In genomic region chr8:69815396-69815795, GRCm38 (mm10) we compare ENCODE assay signal across 24 mouse cellular contexts. TPM values are rescaled to one million over a fixed set of nuclear protein-coding genes. Genes with fewer than 3 reads are reported as not detected.
A peak's percentile ranks its signal among the peaks of the same experiment; 100 is the strongest.
DNase-seq lines count a peak whose midpoint lies in the region; ATAC-seq and TF ChIP-seq lines count a peak whose summit lies in the region.
"Had no signal": no experiment of that assay in that cellular context is flagged by ENCODE, and none has a peak within 500 bp of the region (broad histone marks: within the 10 kb centered on the region; RNA-seq: fewer than 3 reads in every experiment).

No protein-coding gene starts in this region.

- no peaks in the 10 kb centered on the region for H3K9me3 ChIP-seq in limb, embryonic 15.5 days
- no peaks in the 10 kb centered on the region for H3K9me3 ChIP-seq in limb, embryonic 10.5 days (replicated peaks)
- H3K9me3 ChIP-seq: embryonic facial prominence, embryonic 13.5 days; forebrain, embryonic 12.5 days; heart, embryonic 10.5 days; hindbrain, embryonic 12.5 days had no signal

- no peaks in the 10 kb centered on the region for H3K36me3 ChIP-seq in kidney, adult 2 months (ENCODE audit: control insufficient read depth, insufficient read depth, low read length)
- peaks cover 69% of the 10 kb centered on the region for H3K36me3 ChIP-seq in limb, embryonic 15.5 days
- peaks cover 74% of the 10 kb centered on the region for H3K36me3 ChIP-seq in limb, embryonic 10.5 days
- peaks cover 42% of the 10 kb centered on the region for H3K36me3 ChIP-seq in small intestine, adult 2 months (ENCODE audit: control insufficient read depth, insufficient read depth, low read length)

- peaks cover 3% of the 10 kb centered on the region; the same call in 1 of the 2 replicates for H3K4me1 ChIP-seq in kidney, adult 2 months (ENCODE audit: control insufficient read depth, insufficient read depth, low read length)
- no peaks in the 10 kb centered on the region for H3K4me1 ChIP-seq in limb, embryonic 15.5 days
- peaks cover 6% of the 10 kb centered on the region; the same call in 1 of the 2 replicates for H3K4me1 ChIP-seq in limb, embryonic 10.5 days
- H3K4me1 ChIP-seq in small intestine, adult 2 months (ENCODE audit: control insufficient read depth, insufficient read depth, insufficient read length, low read length), result peaks cover 22% of the 10 kb centered on the region
- H3K4me1 ChIP-seq: embryonic facial prominence, embryonic 13.5 days; forebrain, embryonic 12.5 days; hindbrain, embryonic 12.5 days had no signal

- WGBS in kidney, adult 2 months, result 70% methylated on average over 4 of the region's 4 CpGs
- 90% methylated on average over 4 of the region's 4 CpGs for WGBS in limb, embryonic 15.5 days
- 93% methylated on average over 4 of the region's 4 CpGs for WGBS in limb, embryonic 10.5 days
- 74% methylated on average over 4 of the region's 4 CpGs for WGBS in small intestine, adult 2 months

- H3K9ac ChIP-seq in limb, embryonic 15.5 days, result no peak overlapping the region
- H3K9ac ChIP-seq: embryonic facial prominence, embryonic 13.5 days; forebrain, embryonic 12.5 days; hindbrain, embryonic 12.5 days had no signal

- TF ChIP-seq CTCF in kidney, adult 2 months (conservative IDR thresholded peaks at IDR 0.05; ENCODE audit: insufficient read depth, insufficient read length, low read depth, low read length), result no peak
- no peak for TF ChIP-seq CTCF in small intestine, adult 2 months (IDR thresholded peaks at IDR 0.05; ENCODE audit: extremely low read depth, insufficient read length, insufficient replicate concordance, low read depth, low read length)

- no peak overlapping the region for H3K27ac ChIP-seq in kidney, adult 2 months (ENCODE audit: insufficient read depth, low read depth, low read length)
- H3K27ac ChIP-seq in limb, embryonic 15.5 days, result no peak overlapping the region
- no peak overlapping the region for H3K27ac ChIP-seq in limb, embryonic 10.5 days
- peak overlapping the region; percentile 32; the same call in 1 of the 2 replicates for H3K27ac ChIP-seq in small intestine, adult 2 months (ENCODE audit: insufficient read depth, low read depth, low read length)
- H3K27ac ChIP-seq: embryonic facial prominence, embryonic 13.5 days; forebrain, embryonic 12.5 days; hindbrain, embryonic 12.5 days had no signal

- DNase-seq in adrenal gland, postnatal 25 days, result peak; percentile 40
- DNase-seq in adrenal gland, adult 8-10 months, result no peak
- DNase-seq in kidney, adult 2 months, result peak; percentile 69
- DNase-seq in kidney, postnatal 14 days, result no peak
- no peak for DNase-seq in limb, embryonic 10.5 days (ENCODE audit: low spot score)
- no peak for DNase-seq in cerebellum, adult 9-10 months
- DNase-seq: cerebellum, adult 11-12 months; cerebellum, adult 9-11 months; cerebellum, postnatal 36 days; gastrocnemius, postnatal 10 days; heart, adult 18-20 months; heart, postnatal 10 days; heart, postnatal 4 days had no signal

- H3K4me2 ChIP-seq in limb, embryonic 15.5 days, result no peak overlapping the region
- H3K4me2 ChIP-seq: embryonic facial prominence, embryonic 13.5 days; forebrain, embryonic 12.5 days; hindbrain, embryonic 12.5 days had no signal

- no peak for TF ChIP-seq POLR2A in kidney, adult 2 months (IDR thresholded peaks at IDR 0.05; ENCODE audit: low read depth, low read length)
- no peak for TF ChIP-seq POLR2A in small intestine, adult 2 months (IDR thresholded peaks at IDR 0.05; ENCODE audit: low read depth, low read length)

- ATAC-seq in limb, embryonic 15.5 days (ENCODE audit: insufficient number of reproducible peaks, low FRiP score, low TSS enrichment, low read depth), result 0 out of 2 replicates have a peak, but pooled peaks have one; percentile 21
- ATAC-seq: activated CD4-positive, CD25-positive, alpha-beta regulatory T cell, adult 4 months; forebrain, embryonic 16.5 days; hindbrain, embryonic 16.5 days; Patski had no signal

- no peak overlapping the region for H3K4me3 ChIP-seq in kidney, adult 2 months (ENCODE audit: insufficient read depth, low read depth, low read length)
- H3K4me3 ChIP-seq in limb, embryonic 15.5 days, result no peak overlapping the region
- no peak overlapping the region for H3K4me3 ChIP-seq in limb, embryonic 10.5 days
- no peak overlapping the region for H3K4me3 ChIP-seq in small intestine, adult 2 months (ENCODE audit: low read depth, low read length)
- H3K4me3 ChIP-seq: embryonic facial prominence, embryonic 13.5 days; forebrain, embryonic 12.5 days; heart, embryonic 10.5 days; hindbrain, embryonic 12.5 days had no signal

- no peaks in the 10 kb centered on the region for H3K27me3 ChIP-seq in kidney, adult 2 months (replicated peaks; ENCODE audit: control insufficient read depth, insufficient read depth, low read length)
- H3K27me3 ChIP-seq in limb, embryonic 15.5 days, result no peaks in the 10 kb centered on the region
- no peaks in the 10 kb centered on the region for H3K27me3 ChIP-seq in limb, embryonic 10.5 days (ENCODE audit: low read depth, poor library complexity, severe bottlenecking)
- H3K27me3 ChIP-seq in small intestine, adult 2 months (ENCODE audit: control insufficient read depth, insufficient read depth, low read length), result no peaks in the 10 kb centered on the region
- H3K27me3 ChIP-seq: CH12.LX; embryonic facial prominence, embryonic 13.5 days; forebrain, embryonic 12.5 days; hindbrain, embryonic 12.5 days; Patski had no signal

RNA-seq across cellular contexts. Expression of gene Lpar2, which starts 6.8 kb away (rescaled TPM):
- 1.7 and 2.1 TPM in 2 replicates for total RNA-seq in adrenal gland, postnatal 25 days (2021)
- 1 to 10 TPM; 2.4 to 4.8 (median 3.6) TPM for total RNA-seq in adrenal gland, adult 8-10 months (2022)
- 6.4 and 6.7 TPM in 2 replicates for polyA plus RNA-seq in kidney, adult 2 months (2012; rRNA removed)
- polyA plus RNA-seq in limb, embryonic 15.5 days (2015; fragmentation: Nextera tagmentation; extraction: Ambion mirVana), result 0.36 and 0.45 TPM in 2 replicates
- polyA plus RNA-seq in limb, embryonic 10.5 days (2016; fragmentation: Nextera tagmentation; extraction: Ambion mirVana), result 1.4 and 1.6 TPM in 2 replicates
- polyA plus RNA-seq in small intestine, adult 2 months (2012; rRNA removed), result 2.0 and 2.2 TPM in 2 replicates

RNA-seq across cellular contexts. Expression of gene Gmip, which starts 6.9 kb away (rescaled TPM):
- 13.4 and 18.2 TPM in 2 replicates for total RNA-seq in adrenal gland, postnatal 25 days (2021)
- 10 to 100 TPM; 14.3 to 23.7 (median 18.9) TPM for total RNA-seq in adrenal gland, adult 8-10 months (2022)
- 15.8 and 15.9 TPM in 2 replicates for polyA plus RNA-seq in kidney, adult 2 months (2012; rRNA removed)
- 10.4 and 10.8 TPM in 2 replicates for polyA plus RNA-seq in limb, embryonic 15.5 days (2015; fragmentation: Nextera tagmentation; extraction: Ambion mirVana)
- polyA plus RNA-seq in limb, embryonic 10.5 days (2016; fragmentation: Nextera tagmentation; extraction: Ambion mirVana), result 9.3 and 9.6 TPM in 2 replicates
- polyA plus RNA-seq in small intestine, adult 2 months (2012; rRNA removed), result 36.8 and 58.3 TPM in 2 replicates

RNA-seq across cellular contexts. Expression of gene Pbx4, which starts 16.9 kb away (rescaled TPM):
- total RNA-seq in adrenal gland, postnatal 25 days (2021), result 1.7 and 2.5 TPM in 2 replicates
- total RNA-seq in adrenal gland, adult 8-10 months (2022), result 1 to 10 TPM; 1.7 to 3.7 (median 2.7) TPM
- polyA plus RNA-seq in kidney, adult 2 months (2012; rRNA removed), result 3.6 and 3.9 TPM in 2 replicates
- 4.3 and 4.7 TPM in 2 replicates for polyA plus RNA-seq in limb, embryonic 15.5 days (2015; fragmentation: Nextera tagmentation; extraction: Ambion mirVana)
- polyA plus RNA-seq in limb, embryonic 10.5 days (2016; fragmentation: Nextera tagmentation; extraction: Ambion mirVana), result 9.2 and 9.6 TPM in 2 replicates
- polyA plus RNA-seq in small intestine, adult 2 months (2012; rRNA removed), result 2.1 and 9.1 TPM in 2 replicates
- total RNA-seq: heart, adult 18-20 months had no signal

RNA-seq across cellular contexts. Expression of gene Zfp866, which starts 24.4 kb away (rescaled TPM):
- total RNA-seq in adrenal gland, postnatal 25 days (2021), result 27.3 and 29.0 TPM in 2 replicates
- 10 to 100 TPM; 22.8 to 34.3 (median 28.7) TPM for total RNA-seq in adrenal gland, adult 8-10 months (2022)
- polyA plus RNA-seq in kidney, adult 2 months (2012; rRNA removed), result 8.5 and 11.3 TPM in 2 replicates
- polyA plus RNA-seq in limb, embryonic 15.5 days (2015; fragmentation: Nextera tagmentation; extraction: Ambion mirVana), result 27.3 and 28.9 TPM in 2 replicates
- 31.1 and 38.1 TPM in 2 replicates for polyA plus RNA-seq in limb, embryonic 10.5 days (2016; fragmentation: Nextera tagmentation; extraction: Ambion mirVana)
- polyA plus RNA-seq in small intestine, adult 2 months (2012; rRNA removed), result 2.2 and 3.7 TPM in 2 replicates

RNA-seq across cellular contexts. Expression of gene Atp13a1, which starts 24.4 kb away (rescaled TPM):
- total RNA-seq in adrenal gland, postnatal 25 days (2021), result 45.4 and 47.7 TPM in 2 replicates
- 10 to 100 TPM; 38.4 to 44.3 (median 40.4) TPM for total RNA-seq in adrenal gland, adult 8-10 months (2022)
- 59.9 and 81.3 TPM in 2 replicates for polyA plus RNA-seq in kidney, adult 2 months (2012; rRNA removed)
- polyA plus RNA-seq in limb, embryonic 15.5 days (2015; fragmentation: Nextera tagmentation; extraction: Ambion mirVana), result 48.7 and 50.0 TPM in 2 replicates
- polyA plus RNA-seq in limb, embryonic 10.5 days (2016; fragmentation: Nextera tagmentation; extraction: Ambion mirVana), result 65.7 and 70.0 TPM in 2 replicates
- 64.3 and 102 TPM in 2 replicates for polyA plus RNA-seq in small intestine, adult 2 months (2012; rRNA removed)

Comparison
In these comparisons a context has a peak if more than half of its experiments do, and no peak if none do; other contexts are left out.
1. DNase-seq: peak in adrenal gland, postnatal 25 days (single experiment) and kidney, adult 2 months (single experiment); none in adrenal gland, adult 8-10 months (single experiment), kidney, postnatal 14 days (single experiment), limb, embryonic 10.5 days (single experiment) and cerebellum, adult 9-10 months (single experiment).